Mouse (Mus musculus) MEL-GATA-1-ER (cell line): ENCODE measurements around the gene Polr1b.

Source experiments
- DNase-seq: peaks from one replicate; pipeline ENCODE4 v3.0.0-alpha.2; 2012; ENCODE audit warnings: low read depth; ENCODE audit errors: extremely low read depth

Polr1b gene

DNA sequence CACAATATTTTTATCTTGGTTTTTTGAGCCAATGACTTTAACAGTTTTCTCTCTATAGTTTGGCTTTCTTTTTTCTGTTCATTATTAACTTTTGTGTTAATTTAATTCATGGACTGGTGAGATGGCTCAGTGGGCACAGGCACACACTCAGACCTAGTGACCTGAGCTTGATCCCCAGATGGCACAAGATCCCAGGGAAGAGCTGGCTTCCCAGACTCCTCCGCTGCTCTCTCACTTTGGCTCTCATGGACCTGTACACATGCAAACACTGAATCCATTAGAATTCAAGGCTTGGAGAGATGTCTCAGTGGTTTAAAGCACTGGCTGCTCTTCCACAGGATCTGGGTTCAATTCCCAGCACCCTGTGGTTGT lies 15.6 kb downstream of the Polr1b start:
- DNase-seq = no peak

DNA sequence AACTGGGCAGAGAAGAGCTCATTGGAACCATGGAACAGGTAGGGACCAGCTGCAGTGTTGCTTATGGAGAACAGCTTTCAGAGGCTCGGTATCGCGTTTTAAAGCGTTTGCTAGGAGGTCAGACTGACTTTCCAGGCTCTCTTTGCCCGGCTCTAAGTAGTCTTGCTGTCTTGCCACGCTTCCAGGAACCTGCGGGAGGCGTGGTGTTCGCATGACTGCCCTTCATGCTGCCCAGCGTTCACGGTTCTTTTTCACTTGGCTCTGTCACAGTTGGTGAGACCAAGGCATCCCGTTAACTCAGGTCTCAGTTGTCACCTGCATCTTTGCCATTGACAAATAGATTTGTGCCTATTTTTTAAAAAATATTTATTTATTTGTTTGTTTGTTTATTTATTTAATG lies 17.3 kb downstream of the Polr1b start:
- DNase-seq = no peak

DNA sequence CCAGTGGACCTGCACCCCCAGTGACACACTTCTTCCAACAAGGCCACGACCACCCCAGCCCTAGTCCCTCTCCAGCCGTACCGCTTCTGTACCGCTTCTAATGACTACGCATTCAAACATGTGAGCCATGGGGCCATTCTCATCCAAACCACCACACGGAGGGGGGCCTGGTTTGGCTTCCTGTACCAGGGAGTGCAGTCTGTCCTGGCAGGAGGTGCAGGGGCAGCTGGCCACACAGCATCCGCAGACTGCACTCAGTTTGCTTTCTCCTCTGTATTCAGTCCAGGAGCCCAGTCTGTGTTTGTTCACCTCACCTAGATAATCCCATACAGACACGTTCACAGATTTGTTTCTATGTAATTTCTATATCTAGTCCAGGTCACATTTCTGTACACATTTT lies 21.2 kb downstream of the Polr1b start:
- no peak for DNase-seq

DNA sequence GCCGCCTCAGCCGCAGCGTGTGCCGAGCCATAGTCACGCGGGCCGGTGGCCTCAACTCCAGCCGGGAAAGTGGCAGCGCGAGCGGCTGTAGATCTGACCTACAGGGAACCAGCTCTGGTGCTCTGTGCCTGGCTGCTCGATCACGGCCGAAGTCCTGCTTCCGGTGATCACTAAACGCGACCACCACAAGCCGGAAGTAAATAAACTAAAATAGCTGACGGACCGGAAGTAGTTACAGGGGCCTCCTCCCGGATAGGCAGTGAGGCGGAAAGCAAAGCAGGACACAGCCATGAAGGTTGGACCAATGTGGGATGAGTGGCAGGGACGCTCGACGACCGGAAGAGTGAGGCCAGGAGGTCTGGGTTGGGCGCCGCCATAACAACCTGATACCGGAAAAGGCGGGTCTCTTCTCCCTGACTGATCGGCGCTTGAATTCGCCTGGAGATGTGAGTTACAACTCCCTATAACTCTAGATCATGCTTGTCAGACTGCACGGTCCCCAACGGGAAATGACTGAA lies 28.7 kb downstream of the Polr1b start, which contains the start of gene Chchd5:
Gene Chchd5, plus strand, starts transcription at position 289 of the 518 bp plus-strand sequence.
- peak; percentile 98 for DNase-seq

DNA sequence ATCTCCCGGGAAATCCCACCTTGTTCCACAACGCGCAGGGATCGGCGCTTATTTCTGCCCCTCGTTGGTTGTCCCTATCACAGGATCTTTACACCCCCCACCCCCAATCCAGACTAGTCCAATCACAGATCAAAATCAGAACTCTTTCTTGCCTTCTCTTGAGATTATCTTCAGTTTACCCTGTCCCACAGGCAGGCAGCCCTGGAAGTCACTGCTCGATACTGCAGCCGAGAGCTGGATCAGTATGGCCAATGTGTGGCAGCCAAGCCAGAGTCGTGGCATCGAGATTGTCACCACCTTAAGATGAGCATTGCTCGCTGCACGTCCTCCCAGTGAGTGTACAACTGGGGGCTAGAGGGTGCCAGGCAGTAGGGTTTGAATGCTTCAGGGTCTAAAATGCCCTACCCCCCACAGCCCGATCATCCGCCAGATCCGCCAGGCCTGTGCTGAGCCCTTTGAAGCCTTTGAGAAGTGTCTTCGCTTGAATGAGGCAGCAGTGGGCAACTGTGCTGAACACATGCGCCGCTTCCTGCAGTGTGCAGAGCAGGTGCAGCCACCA lies 29.3 kb downstream of the Polr1b start:
- DNase-seq = peak; percentile 24

DNA sequence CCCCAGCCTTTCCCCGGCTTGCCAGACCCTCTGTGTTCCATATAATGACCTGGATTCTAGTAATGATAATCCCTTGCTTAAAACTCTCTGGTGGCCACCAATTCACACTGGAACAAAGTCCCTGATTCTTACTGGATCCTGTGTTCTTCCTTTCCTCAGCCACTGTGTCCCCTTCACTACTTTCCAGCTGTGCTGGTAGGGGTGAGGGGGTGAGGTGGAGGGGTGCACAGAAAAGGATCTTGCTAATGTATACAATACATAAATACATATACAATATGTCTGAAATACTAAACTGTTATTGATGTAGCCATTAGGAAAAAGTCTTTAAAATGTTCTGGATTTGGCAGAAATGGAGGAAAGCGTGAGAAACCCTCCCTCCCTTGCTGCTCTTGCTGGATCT lies 30.0 kb downstream of the Polr1b start:
- no peak for DNase-seq

DNA sequence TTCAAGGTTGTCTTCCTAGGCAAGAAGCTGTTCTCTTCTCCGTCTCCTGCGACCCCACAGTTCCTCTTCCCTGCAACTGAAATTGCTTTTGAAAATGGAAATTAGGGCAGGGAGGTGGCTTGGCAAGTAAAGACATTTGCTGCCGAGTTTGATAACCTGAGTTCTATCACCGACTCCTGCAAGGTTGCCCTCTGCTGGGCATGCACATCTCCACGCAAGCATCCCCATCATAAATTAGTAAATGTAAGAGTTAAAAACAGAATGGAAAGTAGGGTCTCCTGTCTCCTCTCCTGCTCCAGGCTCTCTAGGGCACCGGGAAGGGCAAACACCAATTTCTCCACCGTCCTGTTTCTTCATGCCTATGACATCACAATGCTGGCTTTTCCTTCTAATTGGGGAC lies 31.4 kb downstream of the Polr1b start:
- DNase-seq = no peak

DNA sequence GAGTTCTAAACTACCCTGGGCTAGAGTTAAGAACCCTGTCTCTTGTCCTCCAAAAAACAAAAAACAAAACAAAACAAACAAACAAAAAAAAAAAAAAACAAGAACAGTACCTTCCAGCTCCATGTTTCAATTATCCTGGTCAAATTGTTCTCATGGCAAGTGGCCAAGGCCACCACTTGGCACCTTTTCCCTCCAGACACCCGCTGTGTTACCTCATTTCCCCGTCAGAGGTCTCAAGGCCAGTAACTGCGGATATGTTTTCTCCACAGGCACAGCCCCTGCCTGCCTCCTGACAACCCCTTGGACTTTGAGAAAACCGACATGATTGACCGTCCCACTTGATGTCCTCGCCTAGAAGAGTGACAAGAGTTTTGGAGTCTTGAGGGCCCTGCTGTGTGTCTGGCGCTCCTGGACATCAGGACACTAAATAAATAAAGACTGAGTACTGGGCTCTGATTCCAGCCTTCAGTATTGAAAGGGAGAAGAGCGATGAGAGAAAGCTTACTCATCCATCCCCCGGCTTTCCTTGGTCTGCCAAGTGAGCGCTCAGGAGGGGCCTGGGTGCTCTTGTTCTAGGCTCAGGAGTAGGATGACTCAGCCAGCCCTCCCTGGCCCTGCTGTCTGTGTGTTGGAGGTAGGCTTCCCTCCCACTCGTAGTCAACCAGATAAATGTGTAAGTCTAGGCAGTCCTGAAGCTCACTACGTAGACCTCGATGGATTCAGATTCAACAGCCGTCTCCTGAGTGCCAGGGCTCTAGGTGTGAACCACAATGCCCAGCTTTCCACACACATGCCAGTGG lies 32.4 kb downstream of the Polr1b start:
- no peak for DNase-seq

DNA sequence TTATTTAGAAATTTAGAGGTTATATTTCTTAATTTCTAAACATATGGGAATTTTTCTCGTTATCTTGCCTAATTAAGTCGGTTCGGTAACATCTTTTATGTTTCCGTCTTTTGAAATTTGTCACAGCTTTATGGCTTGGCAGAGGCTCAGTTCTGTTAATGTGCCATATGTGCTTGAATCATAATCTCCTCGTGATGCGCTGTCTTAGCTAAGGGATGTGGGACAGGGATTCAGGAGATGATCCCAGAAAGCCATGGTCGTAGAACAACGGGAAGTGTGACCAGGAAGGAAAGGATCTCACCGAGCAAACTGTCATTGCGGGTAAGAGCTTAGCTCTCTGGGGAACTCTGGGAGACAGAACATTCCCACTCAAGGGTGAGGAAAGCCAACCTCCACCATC lies 39.1 kb downstream of the Polr1b start:
- DNase-seq = no peak

DNA sequence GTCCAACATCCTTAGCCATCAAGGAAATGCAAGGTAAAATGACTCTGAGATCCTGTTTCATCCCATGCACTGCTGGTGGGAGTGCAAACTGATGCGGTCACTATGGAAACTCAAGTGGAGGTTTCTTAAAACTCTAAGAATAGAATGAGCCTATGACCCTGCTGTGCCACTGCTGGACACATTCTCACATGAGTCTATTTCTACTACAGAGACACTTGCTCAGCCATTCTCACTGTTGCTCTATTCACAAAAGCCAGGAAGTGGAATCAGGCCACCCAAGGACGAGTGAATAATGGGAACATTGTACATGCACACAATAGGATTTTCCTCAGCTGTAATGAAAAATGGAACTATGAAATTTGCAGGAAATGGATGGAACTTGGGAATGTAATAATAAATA lies 48.0 kb downstream of the Polr1b start:
- no peak for DNase-seq

DNA sequence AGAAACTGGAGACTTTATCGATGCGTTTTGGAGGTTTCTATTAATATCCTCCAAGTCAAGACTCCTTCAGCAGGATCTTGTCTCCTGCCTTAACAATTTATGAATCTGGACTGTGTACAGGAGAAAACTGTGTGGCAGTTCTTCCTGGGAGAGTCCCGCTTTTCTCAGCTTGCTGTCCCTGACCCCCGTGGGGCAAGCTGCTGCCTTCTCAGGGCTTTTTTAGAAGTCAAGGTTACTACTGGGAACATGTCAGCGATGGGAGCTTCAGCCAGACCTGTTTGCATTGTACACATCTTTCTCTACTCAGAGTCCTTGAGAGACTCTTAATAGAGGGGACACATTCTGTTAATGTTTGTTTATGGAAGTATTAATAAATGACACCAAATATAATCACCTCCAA lies 49.6 kb downstream of the Polr1b start:
- DNase-seq = no peak

DNA sequence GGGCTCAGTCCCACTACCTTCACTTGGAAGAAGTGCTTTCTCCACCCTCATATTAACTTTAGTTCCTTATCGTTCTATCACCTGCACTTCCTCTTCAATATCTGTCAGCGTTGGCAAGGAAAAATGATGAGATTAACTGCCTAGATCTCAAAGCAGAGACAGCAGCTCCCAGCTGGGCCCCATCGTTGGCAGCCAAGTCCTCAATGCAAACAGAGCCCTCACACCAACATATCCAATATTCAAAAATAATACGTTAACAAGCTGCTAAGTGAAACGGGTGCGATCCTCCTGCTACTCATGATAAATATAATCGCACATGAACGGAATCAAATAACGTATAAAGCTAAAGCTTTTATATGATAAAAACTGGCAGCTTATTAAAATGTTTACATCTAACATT lies 50.3 kb downstream of the Polr1b start:
- no peak for DNase-seq

DNA sequence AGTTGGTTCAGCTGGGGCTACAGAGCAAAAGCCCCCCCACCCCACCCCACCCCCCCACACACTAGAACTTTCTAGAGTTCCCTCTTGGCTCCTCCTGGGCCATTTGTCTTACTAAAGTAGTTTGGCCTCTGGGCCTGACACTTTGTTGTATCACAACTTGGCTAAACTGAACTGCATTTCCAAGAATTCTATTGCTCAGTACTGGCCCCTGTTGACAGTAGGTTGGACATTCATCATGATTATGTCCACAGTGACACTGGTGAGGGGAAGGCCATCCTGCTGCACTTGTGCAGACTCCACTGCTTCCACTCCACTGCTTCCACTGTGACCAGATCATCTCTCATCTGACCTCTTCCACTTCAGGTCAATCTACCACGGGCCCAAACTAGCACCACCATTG lies 52.0 kb downstream of the Polr1b start:
- DNase-seq = no peak

DNA sequence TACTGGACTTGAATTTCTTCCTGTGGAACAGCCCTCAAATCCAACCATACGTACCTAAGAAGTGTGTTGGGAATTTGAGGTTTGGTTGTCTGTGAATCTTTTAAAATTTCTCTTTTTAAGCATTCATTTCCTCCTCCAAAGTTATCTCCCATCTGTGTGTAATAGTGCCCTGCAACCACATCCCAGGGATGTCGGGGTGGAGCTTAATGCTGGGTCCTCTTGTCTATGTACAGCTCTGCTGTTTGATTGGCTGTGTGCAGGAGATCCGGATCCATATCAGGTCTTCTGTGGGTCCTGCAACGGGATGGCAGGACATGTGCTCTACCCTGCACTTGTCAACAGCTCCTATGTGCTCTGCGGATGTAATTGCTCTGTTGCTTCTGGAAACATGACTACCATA lies 64.0 kb downstream of the Polr1b start:
- DNase-seq = no peak

DNA sequence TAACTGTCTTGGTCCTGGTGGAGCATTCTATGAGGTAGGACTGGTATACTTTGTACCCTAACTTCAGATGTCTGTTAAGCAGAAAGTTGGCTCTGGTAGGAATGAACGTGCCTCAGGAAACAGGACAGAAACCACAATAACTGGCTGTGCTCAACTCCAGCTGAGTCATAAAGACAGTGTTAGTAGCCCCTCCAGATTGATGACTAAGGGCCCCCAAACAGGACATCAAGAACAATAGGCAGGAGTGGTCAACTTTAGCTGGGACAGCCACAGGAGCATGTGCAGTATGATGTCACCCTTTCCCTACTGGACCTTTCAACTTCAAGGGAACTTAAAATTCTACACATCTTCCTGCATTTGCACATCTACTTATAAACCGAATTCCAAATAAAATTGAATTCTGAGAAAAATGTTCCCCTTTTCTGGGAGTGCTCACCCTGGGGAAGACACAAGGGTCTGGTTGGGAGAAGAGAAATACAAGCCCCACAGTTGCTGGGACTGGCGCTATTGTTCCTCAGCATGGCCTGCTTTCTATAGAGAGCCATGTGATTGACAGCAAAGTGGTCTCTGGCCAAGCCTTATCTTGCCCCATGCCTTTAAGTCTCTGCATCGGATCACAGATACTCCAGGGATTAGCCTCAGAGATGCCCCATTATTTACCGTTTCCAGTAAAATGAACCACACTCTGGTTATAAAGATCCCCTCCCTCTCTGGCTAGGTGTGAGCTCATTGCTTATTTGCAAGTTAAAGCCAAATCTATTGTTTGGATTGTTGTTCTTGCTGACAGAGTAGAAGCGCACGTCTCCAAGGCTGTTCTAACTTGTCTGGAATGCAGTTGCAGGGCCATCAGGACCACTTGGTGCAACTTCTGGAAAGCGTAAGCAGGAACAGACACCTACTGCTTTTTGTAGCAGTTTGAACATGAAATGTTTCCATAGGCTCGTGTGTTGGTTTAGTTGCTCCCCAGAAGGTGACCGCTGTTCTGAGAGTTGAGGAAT lies 66.0 kb downstream of the Polr1b start:
- no peak for DNase-seq

DNA sequence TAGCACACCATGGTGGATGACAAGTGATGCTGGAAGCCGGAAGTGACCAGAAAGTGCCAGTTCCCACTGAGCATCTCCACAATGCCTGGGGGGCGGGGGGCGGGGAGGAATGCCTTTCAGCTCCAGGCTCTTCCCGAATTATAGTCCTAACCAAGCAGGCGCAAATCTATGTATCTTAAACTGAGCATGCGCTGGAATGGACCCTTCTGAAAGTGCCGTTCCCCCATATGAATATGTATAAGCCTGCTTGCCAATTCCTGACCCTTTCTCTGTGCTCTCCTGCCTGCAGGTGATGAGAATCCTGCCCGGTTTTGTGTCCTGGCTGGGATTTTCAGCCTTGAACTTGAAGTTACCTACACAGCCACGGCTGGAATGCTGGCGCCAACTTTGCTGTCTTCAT lies 72.6 kb downstream of the Polr1b start:
- no peak for DNase-seq

DNA sequence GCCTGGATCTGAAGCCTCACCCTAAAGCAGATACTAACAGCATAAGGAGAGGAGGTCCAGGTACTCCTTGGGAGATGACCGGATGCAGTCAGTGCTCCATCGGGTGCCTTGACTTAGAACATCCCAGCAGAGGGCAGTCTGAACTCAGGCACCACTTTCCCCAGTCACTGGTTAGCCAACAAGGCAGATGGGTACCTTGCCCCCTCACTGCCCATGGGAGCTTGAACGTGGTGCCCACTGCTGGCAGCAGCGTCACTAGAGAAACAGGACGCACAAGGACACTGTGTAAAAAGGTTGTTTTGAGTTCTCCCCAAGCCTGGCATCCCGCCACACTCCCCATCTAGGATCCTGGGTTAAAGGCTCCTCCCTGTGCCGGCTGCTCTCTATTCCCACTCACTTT lies 73.7 kb downstream of the Polr1b start:
- no peak for DNase-seq

DNA sequence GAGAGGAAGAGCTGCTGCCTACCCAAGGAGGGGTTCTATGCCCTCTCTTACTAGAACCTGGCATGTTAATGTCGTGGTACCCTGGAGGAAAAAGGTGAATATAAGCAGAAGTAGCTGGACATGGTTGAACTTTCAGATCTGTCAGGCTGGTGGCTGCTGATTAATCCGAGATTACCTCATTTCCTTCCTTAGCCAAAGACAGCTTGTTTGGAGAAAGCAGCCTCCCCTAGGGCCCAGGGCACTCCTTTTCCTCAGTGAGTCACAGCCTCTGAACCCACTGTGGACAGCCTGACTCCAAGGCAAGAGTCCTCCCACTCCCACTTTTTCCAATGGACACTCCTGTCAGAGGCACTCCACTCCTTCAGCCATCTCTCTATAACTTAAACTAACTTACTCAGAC lies 74.8 kb downstream of the Polr1b start:
- no peak for DNase-seq
